Mouse (Mus musculus) adrenal gland, adult (tissue): ENCODE data around the gene P3h1.
A peak's percentile ranks its signal among the peaks of the same experiment; 100 is the strongest.
"Not testable (repeated sequence)": the region's sequence is repeated elsewhere in the genome, so short reads cannot be mapped to it uniquely, and the experiment has no call there.

ENCODE experiments used
- DNase-seq, 2 experiments: peaks; one replicate each; pipeline ENCODE4 v3.0.0; 2022 to 2023; ENCODE audit warnings: low spot score in 1 of 2; ENCODE audit not compliant: inconsistent age in 2 of 2

The P3h1 gene

GRCm38 (mm10) chr4:119266606-119267005, 33.9 kb downstream of the P3h1 start:
- DNase-seq: no peak

GRCm38 (mm10) chr4:119274627-119275026, 41.9 kb downstream of the P3h1 start:
- peak in 1 of 2 experiments; percentile 78 for DNase-seq

- peak in 1 of 2 experiments; percentile 44 for DNase-seq
Observed at GRCm38 (mm10) chr4:119275226-119275625, 42.5 kb downstream of the P3h1 start.

- DNase-seq: no peak
Observed at GRCm38 (mm10) chr4:119275726-119276125, 43.0 kb downstream of the P3h1 start.

- DNase-seq: not testable (repeated sequence)
Observed at GRCm38 (mm10) chr4:119278784-119279183, 46.1 kb downstream of the P3h1 start.

- DNase-seq: no peak
Observed at GRCm38 (mm10) chr4:119284861-119285260, 52.1 kb downstream of the P3h1 start.

GRCm38 (mm10) chr4:119285336-119285735, 52.6 kb downstream of the P3h1 start:
- no peak for DNase-seq

GRCm38 (mm10) chr4:119291921-119292320, 59.2 kb downstream of the P3h1 start:
- no peak for DNase-seq

GRCm38 (mm10) chr4:119292771-119293573, 60.3 kb downstream of the P3h1 start:
- peak; percentile 53 to 84 for DNase-seq

GRCm38 (mm10) chr4:119293574-119294258, 61.0 kb downstream of the P3h1 start:
- DNase-seq: peak; percentile 50 to 81

GRCm38 (mm10) chr4:119294415-119295133, 61.9 kb downstream of the P3h1 start, which contains the start of gene Ybx1:
TSS of gene Ybx1 (minus strand) at chr4:119294604.
- DNase-seq: peak; percentile 99 to 100

GRCm38 (mm10) chr4:119295134-119295453, 62.4 kb downstream of the P3h1 start:
- no peak for DNase-seq

GRCm38 (mm10) chr4:119297361-119297760, 64.6 kb downstream of the P3h1 start:
- DNase-seq: no peak
